Mouse (Mus musculus): ENCODE data around the gene Bicra. TPM values are rescaled to one million over a fixed set of nuclear protein-coding genes. Genes with fewer than 3 reads are reported as not detected.
A peak's percentile ranks its signal among the peaks of the same experiment; 100 is the strongest.

The Bicra gene
- total and polyA plus RNA-seq, 2 experiments from 2014 or later, result 4.1 to 7.0 TPM

DNA sequence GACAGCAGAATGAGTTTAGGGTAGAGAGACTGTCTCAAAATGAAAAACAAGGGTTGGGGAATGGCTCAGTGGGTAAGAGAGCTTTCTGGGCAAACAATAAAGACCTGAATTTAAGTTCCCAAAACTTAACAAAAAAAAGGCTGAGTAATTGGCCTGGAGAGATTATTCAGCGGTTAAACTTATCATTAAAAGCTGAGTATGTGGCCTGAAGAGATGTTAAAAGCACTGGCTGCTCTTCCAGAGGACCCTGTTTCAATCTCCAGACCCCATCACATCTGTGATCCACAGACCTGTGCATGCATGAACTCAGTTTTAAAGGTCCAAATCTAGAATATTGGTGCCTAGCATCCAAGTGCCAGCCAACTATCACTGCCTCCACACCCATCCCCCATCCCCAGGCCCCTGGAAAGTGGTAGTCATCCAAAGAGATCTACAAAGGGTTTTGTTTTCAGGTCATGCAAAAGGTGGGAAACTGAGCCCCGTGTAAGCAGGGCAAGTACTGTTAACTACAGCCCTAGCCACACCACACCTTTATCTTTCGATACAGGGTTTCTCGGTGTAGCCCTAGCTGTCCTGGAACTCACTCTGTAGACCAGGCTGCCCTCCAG, 100.0 kb downstream of the Bicra start:
- H3K27ac ChIP-seq (ENCODE audit: low read depth, low read length), result no peak overlapping the region
- no peak for DNase-seq (ENCODE audit: low spot score)
- ATAC-seq (ENCODE audit: low FRiP score), result no peak
- 44% methylated on average over 4 of the region's 4 CpGs for WGBS
- no peak overlapping the region for H3K4me2 ChIP-seq (ENCODE audit: low read depth, low read length, poor library complexity, severe bottlenecking)
- no peak overlapping the region for H3K9ac ChIP-seq (replicated peaks; ENCODE audit: low read length, poor library complexity, severe bottlenecking)
- H3K36me3 ChIP-seq (ENCODE audit: insufficient read depth, low read length), result peaks cover 7% of the 10 kb centered on the region; the same call in 1 of the 2 replicates
- H3K4me3 ChIP-seq (ENCODE audit: low read depth, low read length), result no peak overlapping the region
- no peak for TF ChIP-seq CTCF (IDR thresholded peaks at IDR 0.05)
- H3K27me3 ChIP-seq (ENCODE audit: insufficient read depth, low read length), result no peaks in the 10 kb centered on the region
- no peaks in the 10 kb centered on the region for H3K9me3 ChIP-seq (ENCODE audit: low read length)
- H3K4me1 ChIP-seq (ENCODE audit: insufficient read depth, low read length), result no peaks in the 10 kb centered on the region

DNA sequence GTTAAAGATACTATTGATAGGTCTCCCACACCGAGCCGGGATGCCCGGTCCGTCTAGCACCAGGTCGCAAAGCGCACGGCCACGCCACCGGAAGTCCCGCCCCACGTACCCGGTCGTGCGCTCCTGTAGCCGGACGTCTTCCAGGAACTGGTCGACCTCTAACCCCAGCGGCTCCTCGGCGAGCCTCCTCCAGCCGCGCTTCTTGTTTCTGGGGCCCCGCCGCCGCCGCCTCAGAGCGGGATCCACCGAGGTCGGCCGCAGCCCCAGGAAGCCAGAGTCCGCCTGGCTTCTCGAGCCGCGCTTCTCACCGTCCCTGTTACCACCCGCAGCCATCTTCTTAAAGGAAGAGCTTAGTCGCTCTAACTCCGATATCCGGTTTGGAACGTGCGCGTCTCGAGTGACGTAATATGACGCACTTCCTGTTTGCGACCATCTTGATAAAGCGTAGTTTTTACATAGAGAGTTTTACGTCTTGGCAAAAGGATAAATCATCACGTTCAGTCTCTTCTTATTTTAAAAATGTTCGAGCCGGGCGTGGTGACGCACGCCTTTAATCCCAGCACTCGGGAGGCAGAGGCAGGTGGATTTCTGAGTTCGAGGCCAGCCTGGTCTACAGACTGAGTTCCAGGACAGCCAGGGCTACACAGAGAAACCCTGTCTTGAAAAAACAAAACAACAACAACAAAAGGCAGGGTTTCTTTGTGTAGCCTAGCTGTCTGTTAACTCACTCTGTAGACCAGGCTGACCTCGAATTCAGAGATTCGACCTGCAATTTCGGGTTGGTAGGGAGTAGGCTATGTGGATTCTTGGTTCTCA, 101.8 kb downstream of the Bicra start, which contains the start of gene Nop53:
Gene Nop53 (minus strand): TSS at position 354 of the 816 bp plus-strand sequence.
- Histone ChIP-seq H3K4me1 (ENCODE audit: insufficient read depth, low read length) (no peaks in the 10 kb centered on the region), H3K27ac (ENCODE audit: low read depth, low read length) (peak within 1 kb of the TSS; percentile 94), H3K36me3 (ENCODE audit: insufficient read depth, low read length) (peaks cover 25% of the 10 kb centered on the region), H3K4me2 (ENCODE audit: low read depth, low read length, poor library complexity, severe bottlenecking) (peak within 1 kb of the TSS; percentile 80), H3K9me3 (ENCODE audit: low read length) (no peaks in the 10 kb centered on the region), H3K27me3 (ENCODE audit: insufficient read depth, low read length) (no peaks in the 10 kb centered on the region), H3K9ac (replicated peaks; ENCODE audit: low read length, poor library complexity, severe bottlenecking) (peak within 1 kb of the TSS; percentile 79), H3K4me3 (ENCODE audit: low read depth, low read length) (peak within 1 kb of the TSS; percentile 67)
- DNase-seq (ENCODE audit: low spot score) (peak; percentile 99), ATAC-seq (ENCODE audit: low FRiP score) (peak; percentile 94)
- no peak for TF ChIP-seq CTCF (IDR thresholded peaks at IDR 0.05)
- 2% methylated on average over 59 of the region's 59 CpGs for WGBS

- 8% methylated on average over 8 of the region's 8 CpGs for WGBS
- no peaks in the 10 kb centered on the region for H3K4me1 ChIP-seq (ENCODE audit: insufficient read depth, low read length)
Observed at GRCm38 (mm10) chr7:15945211-15945610, 102.5 kb downstream of the Bicra start.

DNA sequence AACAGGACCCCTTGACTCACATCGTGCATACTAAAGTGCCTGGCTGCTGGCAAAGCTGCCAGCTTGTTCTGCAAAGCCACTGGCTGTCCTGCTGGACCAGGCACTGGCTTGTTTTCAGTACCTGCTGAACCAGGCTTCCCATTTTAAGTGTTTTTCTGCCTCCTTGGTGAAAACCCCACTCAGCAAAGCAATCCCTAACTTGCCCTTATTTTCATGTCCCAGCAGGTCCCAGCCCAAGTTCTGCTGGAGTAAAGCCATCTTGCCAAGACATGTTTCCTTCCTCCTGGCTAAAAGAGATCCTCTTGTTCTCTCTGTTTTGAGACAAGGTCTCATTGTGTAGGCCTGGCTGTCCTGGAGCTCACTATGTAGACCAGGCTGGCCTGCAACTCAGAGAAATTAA, 103.4 kb downstream of the Bicra start:
- TF ChIP-seq CTCF (IDR thresholded peaks at IDR 0.05), result no peak
- Histone ChIP-seq H3K27ac (ENCODE audit: low read depth, low read length) (no peak overlapping the region), H3K9ac (replicated peaks; ENCODE audit: low read length, poor library complexity, severe bottlenecking) (no peak overlapping the region), H3K36me3 (ENCODE audit: insufficient read depth, low read length) (peaks cover 40% of the 10 kb centered on the region), H3K4me3 (ENCODE audit: low read depth, low read length) (no peak overlapping the region), H3K4me1 (ENCODE audit: insufficient read depth, low read length) (no peaks in the 10 kb centered on the region), H3K27me3 (ENCODE audit: insufficient read depth, low read length) (no peaks in the 10 kb centered on the region), H3K4me2 (ENCODE audit: low read depth, low read length, poor library complexity, severe bottlenecking) (no peak overlapping the region), H3K9me3 (ENCODE audit: low read length) (no peaks in the 10 kb centered on the region)
- ATAC-seq (ENCODE audit: low FRiP score), result no peak
- 82% methylated on average over 1 of the region's 1 CpGs for WGBS
- DNase-seq (ENCODE audit: low spot score), result no peak

More at GRCm38 (mm10) chr7:15945211-15945610, 102.5 kb downstream of the Bicra start:
- H3K27ac ChIP-seq (ENCODE audit: low read depth, low read length), result peak overlapping the region; percentile 94; the same call in 1 of the 2 replicates
- no peak for ATAC-seq (ENCODE audit: low FRiP score)
- no peaks in the 10 kb centered on the region for H3K9me3 ChIP-seq (ENCODE audit: low read length)
- no peak for TF ChIP-seq CTCF (IDR thresholded peaks at IDR 0.05)
- H3K9ac ChIP-seq (replicated peaks; ENCODE audit: low read length, poor library complexity, severe bottlenecking), result peak overlapping the region; percentile 79
- H3K36me3 ChIP-seq (ENCODE audit: insufficient read depth, low read length), result peaks cover 33% of the 10 kb centered on the region
- no peak for DNase-seq (ENCODE audit: low spot score)
- peak overlapping the region; percentile 80 for H3K4me2 ChIP-seq (ENCODE audit: low read depth, low read length, poor library complexity, severe bottlenecking)
- H3K27me3 ChIP-seq (ENCODE audit: insufficient read depth, low read length), result no peaks in the 10 kb centered on the region
- peak overlapping the region; percentile 67 for H3K4me3 ChIP-seq (ENCODE audit: low read depth, low read length)

- WGBS, result 97% methylated on average over 3 of the region's 3 CpGs
- no peak for DNase-seq (ENCODE audit: low spot score)
- H3K27ac ChIP-seq (ENCODE audit: low read depth, low read length), result no peak overlapping the region
- no peak overlapping the region for H3K4me3 ChIP-seq (ENCODE audit: low read depth, low read length)
- no peak for ATAC-seq (ENCODE audit: low FRiP score)
- H3K9ac ChIP-seq (replicated peaks; ENCODE audit: low read length, poor library complexity, severe bottlenecking), result no peak overlapping the region
- H3K4me1 ChIP-seq (ENCODE audit: insufficient read depth, low read length), result no peaks in the 10 kb centered on the region
- peaks cover 60% of the 10 kb centered on the region for H3K36me3 ChIP-seq (ENCODE audit: insufficient read depth, low read length)
- no peak for TF ChIP-seq CTCF (IDR thresholded peaks at IDR 0.05)
- H3K9me3 ChIP-seq (ENCODE audit: low read length), result no peaks in the 10 kb centered on the region
- H3K27me3 ChIP-seq (ENCODE audit: insufficient read depth, low read length), result no peaks in the 10 kb centered on the region
- no peak overlapping the region for H3K4me2 ChIP-seq (ENCODE audit: low read depth, low read length, poor library complexity, severe bottlenecking)
Observed at GRCm38 (mm10) chr7:15938621-15939020, 109.1 kb downstream of the Bicra start.

DNA sequence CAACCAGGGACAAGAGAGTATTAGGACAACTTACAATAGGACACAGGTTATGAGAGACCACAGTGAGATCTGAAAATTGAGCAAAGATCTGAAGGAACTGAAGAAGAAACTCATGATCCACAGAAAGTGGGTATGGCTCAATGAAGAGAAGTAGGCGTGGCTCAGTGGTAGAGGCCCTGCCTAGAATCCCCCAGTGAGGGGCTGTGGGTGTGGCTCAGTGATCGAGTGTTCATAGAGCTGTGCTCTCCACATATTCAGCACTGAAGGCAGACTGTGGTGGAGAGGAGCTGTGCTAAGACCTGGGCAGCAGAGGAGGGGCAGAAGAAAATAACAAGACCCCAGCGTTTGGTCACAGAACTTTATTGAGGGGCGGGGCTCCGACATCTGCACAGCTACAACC, 110.2 kb downstream of the Bicra start:
- Histone ChIP-seq H3K27ac (ENCODE audit: low read depth, low read length) (no peak overlapping the region), H3K27me3 (ENCODE audit: insufficient read depth, low read length) (no peaks in the 10 kb centered on the region), H3K4me1 (ENCODE audit: insufficient read depth, low read length) (no peaks in the 10 kb centered on the region), H3K9ac (replicated peaks; ENCODE audit: low read length, poor library complexity, severe bottlenecking) (no peak overlapping the region), H3K4me3 (ENCODE audit: low read depth, low read length) (no peak overlapping the region), H3K9me3 (ENCODE audit: low read length) (no peaks in the 10 kb centered on the region), H3K4me2 (ENCODE audit: low read depth, low read length, poor library complexity, severe bottlenecking) (no peak overlapping the region), H3K36me3 (ENCODE audit: insufficient read depth, low read length) (peaks cover 56% of the 10 kb centered on the region)
- 89% methylated on average over 5 of the region's 5 CpGs for WGBS
- DNase-seq (ENCODE audit: low spot score) (no peak), ATAC-seq (ENCODE audit: low FRiP score) (no peak)
- no peak for TF ChIP-seq CTCF (IDR thresholded peaks at IDR 0.05)

All from midbrain, postnatal 0 days (tissue).